Mouse (Mus musculus): ENCODE results near the gene Itga7.

DNA sequence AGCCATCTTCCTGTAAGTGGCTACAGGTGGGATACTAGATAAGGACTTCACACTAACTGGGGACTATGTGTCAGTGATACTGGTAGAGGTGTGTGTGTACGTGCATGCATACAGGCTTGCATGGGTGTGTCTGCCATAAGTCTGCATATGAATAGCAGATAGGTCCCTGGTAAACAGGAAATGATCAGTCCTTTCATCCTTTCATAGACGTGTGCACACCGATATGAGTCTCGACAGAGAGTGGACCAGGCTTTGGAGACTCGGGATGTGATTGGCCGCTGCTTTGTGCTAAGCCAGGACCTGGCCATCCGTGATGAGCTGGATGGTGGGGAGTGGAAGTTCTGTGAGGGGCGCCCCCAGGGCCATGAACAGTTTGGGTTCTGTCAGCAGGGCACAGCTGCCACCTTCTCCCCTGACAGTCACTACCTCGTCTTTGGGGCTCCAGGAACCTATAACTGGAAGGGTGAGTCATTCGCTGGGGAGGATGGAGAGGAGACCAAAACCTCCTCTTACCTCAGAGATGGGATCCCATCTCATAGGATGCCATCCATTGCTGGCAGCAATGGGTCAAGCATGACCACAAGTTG lies 7.0 kb downstream of the Itga7 start:
- no peak for TF ChIP-seq POLR2A (IDR thresholded peaks at IDR 0.05; ENCODE audit: insufficient read length, low read depth)
- no peak for TF ChIP-seq TCF3 (IDR thresholded peaks at IDR 0.05; ENCODE audit: insufficient read length, low read depth)
- TF ChIP-seq E2F4 (IDR thresholded peaks at IDR 0.05; ENCODE audit: insufficient read depth), result no peak
- TF ChIP-seq POLR2AphosphoS2 (IDR thresholded peaks at IDR 0.05; ENCODE audit: insufficient read length, low read depth), result no peak
